Mouse (Mus musculus): Measurements from ENCODE around the gene Otud4. TPM values are rescaled to one million over a fixed set of nuclear protein-coding genes. Genes with fewer than 3 reads are reported as not detected.
"Not testable (repeated sequence)": the region's sequence is repeated elsewhere in the genome, so short reads cannot be mapped to it uniquely, and the experiment has no call there.

The Otud4 gene
- polyA plus RNA-seq, 1 experiment: 20.9 TPM

DNA sequence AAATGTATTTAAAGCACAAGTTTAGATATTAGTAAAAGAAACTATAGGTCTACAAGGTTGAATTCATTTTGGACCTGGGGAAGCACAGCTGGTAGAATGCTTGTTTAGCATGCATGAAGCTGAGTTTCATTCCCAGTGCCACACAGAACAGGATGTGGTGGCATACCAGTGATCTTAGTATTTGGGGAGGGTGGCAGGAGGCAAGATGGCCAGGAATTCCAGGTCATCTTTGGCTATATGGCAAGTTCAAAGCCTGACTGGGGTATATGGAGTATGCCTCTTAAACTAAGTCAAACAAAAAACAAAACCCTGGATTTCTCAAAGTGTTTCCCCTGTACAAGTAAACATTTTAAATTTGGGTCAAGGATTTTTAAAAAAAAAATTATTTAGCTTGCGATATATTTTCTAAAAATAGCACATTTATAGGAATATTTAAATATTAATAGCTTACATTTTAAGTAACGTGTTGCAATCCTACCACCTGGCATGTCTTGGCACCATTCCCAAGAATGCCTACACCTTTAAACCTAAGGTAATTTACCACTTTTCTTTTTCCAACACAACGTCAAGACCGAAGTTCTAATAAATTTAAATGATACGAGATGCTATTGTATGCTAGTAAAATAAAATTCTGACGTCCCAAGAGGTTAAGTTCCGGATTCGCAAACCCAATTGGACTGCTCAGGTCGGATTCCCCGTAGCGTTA, 1.3 kb upstream of the Otud4 start:
- no peak for DNase-seq (ENCODE audit: low read depth in 1 of 2, low spot score in 2 of 2)
- TF ChIP-seq CTCF (IDR thresholded peaks at IDR 0.05; ENCODE audit: extremely low read depth, insufficient read depth, insufficient read length, insufficient replicate concordance) (no peak), POLR2A (IDR thresholded peaks at IDR 0.05; ENCODE audit: low read depth, low read length) (no peak)
- Histone ChIP-seq H3K27me3 (ENCODE audit: control insufficient read depth, insufficient read depth, low read length) (no peaks in the 10 kb centered on the region), H3K27ac (ENCODE audit: insufficient read depth, low read length) (0 out of 2 replicates have a peak overlapping the region, but pooled peaks have one; percentile 87), H3K4me1 (ENCODE audit: control insufficient read depth, insufficient read depth, insufficient read length) (peaks cover 7% of the 10 kb centered on the region), H3K4me3 (ENCODE audit: extremely low read depth, insufficient read depth, insufficient read length) (peak overlapping the region; percentile 72), H3K36me3 (ENCODE audit: control insufficient read depth, insufficient read depth, low read length) (no peaks in the 10 kb centered on the region)
- WGBS: 3% methylated on average over 11 of the region's 11 CpGs

- peaks cover 10% of the 10 kb centered on the region for H3K4me1 ChIP-seq (ENCODE audit: control insufficient read depth, insufficient read depth, insufficient read length)
- H3K27me3 ChIP-seq (ENCODE audit: control insufficient read depth, insufficient read depth, low read length): no peaks in the 10 kb centered on the region
- peak; percentile 95 to 98 for DNase-seq (ENCODE audit: low read depth in 1 of 2, low spot score in 2 of 2)
- peaks cover under 1% of the 10 kb centered on the region for H3K36me3 ChIP-seq (ENCODE audit: control insufficient read depth, insufficient read depth, low read length)
- under 1% methylated on average over 77 of the region's 77 CpGs for WGBS
- H3K27ac ChIP-seq (ENCODE audit: insufficient read depth, low read length): peak overlapping the region; percentile 90
- TF ChIP-seq CTCF (IDR thresholded peaks at IDR 0.05; ENCODE audit: extremely low read depth, insufficient read depth, insufficient read length, insufficient replicate concordance) (no peak), POLR2A (IDR thresholded peaks at IDR 0.05; ENCODE audit: low read depth, low read length) (peak; percentile 60)
- H3K4me3 ChIP-seq (ENCODE audit: extremely low read depth, insufficient read depth, insufficient read length): peak overlapping the region; percentile 80
These were observed 490 bp upstream of the Otud4 start for GRCm38 (mm10) chr8:79638707-79639549.

- Histone ChIP-seq H3K27ac (ENCODE audit: insufficient read depth, low read length) (no peak overlapping the region), H3K27me3 (ENCODE audit: control insufficient read depth, insufficient read depth, low read length) (no peaks in the 10 kb centered on the region), H3K4me3 (ENCODE audit: extremely low read depth, insufficient read depth, insufficient read length) (0 out of 2 replicates have a peak overlapping the region, but pooled peaks have one; percentile 2), H3K4me1 (ENCODE audit: control insufficient read depth, insufficient read depth, insufficient read length) (peaks cover 10% of the 10 kb centered on the region), H3K36me3 (ENCODE audit: control insufficient read depth, insufficient read depth, low read length) (peaks cover 11% of the 10 kb centered on the region)
- no peak for DNase-seq (ENCODE audit: low read depth in 1 of 2, low spot score in 2 of 2)
- TF ChIP-seq CTCF (IDR thresholded peaks at IDR 0.05; ENCODE audit: extremely low read depth, insufficient read depth, insufficient read length, insufficient replicate concordance) (no peak), POLR2A (IDR thresholded peaks at IDR 0.05; ENCODE audit: low read depth, low read length) (no peak)
- 7% methylated on average over 1 of the region's 1 CpGs for WGBS
These were observed 1.7 kb downstream of the Otud4 start for GRCm38 (mm10) chr8:79641119-79641518.

GRCm38 (mm10) chr8:79649569-79649968, 10.2 kb downstream of the Otud4 start:
- H3K4me3 ChIP-seq (ENCODE audit: extremely low read depth, insufficient read depth, insufficient read length): no peak overlapping the region
- H3K4me1 ChIP-seq (ENCODE audit: control insufficient read depth, insufficient read depth, insufficient read length): no peaks in the 10 kb centered on the region
- no peaks in the 10 kb centered on the region for H3K27me3 ChIP-seq (ENCODE audit: control insufficient read depth, insufficient read depth, low read length)
- H3K36me3 ChIP-seq (ENCODE audit: control insufficient read depth, insufficient read depth, low read length): peaks cover 8% of the 10 kb centered on the region
- DNase-seq (ENCODE audit: low read depth in 1 of 2, low spot score in 2 of 2): no peak
- 91% methylated on average over 4 of the region's 4 CpGs for whole genome bisulfite sequencing
- TF ChIP-seq CTCF (IDR thresholded peaks at IDR 0.05; ENCODE audit: extremely low read depth, insufficient read depth, insufficient read length, insufficient replicate concordance) (no peak), POLR2A (IDR thresholded peaks at IDR 0.05; ENCODE audit: low read depth, low read length) (no peak)
- no peak overlapping the region for H3K27ac ChIP-seq (ENCODE audit: insufficient read depth, low read length)

DNA sequence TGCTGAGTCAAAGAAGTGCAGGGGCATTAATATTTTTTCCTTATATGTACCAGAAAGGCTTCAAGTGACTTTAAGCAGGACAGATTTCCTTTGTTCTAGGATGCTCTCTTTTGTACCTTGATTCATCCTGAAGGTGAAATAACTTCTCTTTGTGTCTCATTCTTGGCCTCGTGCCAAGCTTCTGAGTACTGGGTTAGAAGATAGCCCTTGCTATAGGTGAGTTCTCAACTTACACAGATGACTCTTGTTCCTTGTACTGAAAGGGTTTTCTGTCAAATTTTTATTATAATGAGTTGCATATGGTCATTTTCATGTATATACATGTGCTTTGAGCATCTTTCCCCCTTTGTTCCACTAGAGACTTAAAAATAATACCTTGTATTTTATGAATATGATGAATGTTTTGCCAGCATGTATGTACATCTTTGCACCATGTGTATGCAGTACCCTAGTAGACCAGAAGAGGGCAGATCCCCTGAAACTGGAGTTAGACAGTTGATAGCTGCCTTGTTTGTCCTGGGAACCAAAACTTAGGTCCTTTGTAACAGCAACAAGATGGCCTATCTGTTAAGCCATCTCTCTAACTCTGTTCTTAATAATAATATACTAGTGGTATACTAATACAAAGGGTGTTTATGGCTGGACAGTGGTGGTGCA, 10.9 kb downstream of the Otud4 start:
- H3K36me3 ChIP-seq (ENCODE audit: control insufficient read depth, insufficient read depth, low read length): peaks cover 7% of the 10 kb centered on the region
- TF ChIP-seq POLR2A (IDR thresholded peaks at IDR 0.05; ENCODE audit: low read depth, low read length): no peak
- TF ChIP-seq CTCF (IDR thresholded peaks at IDR 0.05; ENCODE audit: extremely low read depth, insufficient read depth, insufficient read length, insufficient replicate concordance): no peak
- no peak overlapping the region for H3K4me3 ChIP-seq (ENCODE audit: extremely low read depth, insufficient read depth, insufficient read length)
- no peaks in the 10 kb centered on the region for H3K27me3 ChIP-seq (ENCODE audit: control insufficient read depth, insufficient read depth, low read length)
- no peak overlapping the region for H3K27ac ChIP-seq (ENCODE audit: insufficient read depth, low read length)
- WGBS: 89% methylated on average over 1 of the region's 1 CpGs
- DNase-seq (ENCODE audit: low read depth in 1 of 2, low spot score in 2 of 2): peak; percentile 10 to 19
- no peaks in the 10 kb centered on the region for H3K4me1 ChIP-seq (ENCODE audit: control insufficient read depth, insufficient read depth, insufficient read length)

DNA sequence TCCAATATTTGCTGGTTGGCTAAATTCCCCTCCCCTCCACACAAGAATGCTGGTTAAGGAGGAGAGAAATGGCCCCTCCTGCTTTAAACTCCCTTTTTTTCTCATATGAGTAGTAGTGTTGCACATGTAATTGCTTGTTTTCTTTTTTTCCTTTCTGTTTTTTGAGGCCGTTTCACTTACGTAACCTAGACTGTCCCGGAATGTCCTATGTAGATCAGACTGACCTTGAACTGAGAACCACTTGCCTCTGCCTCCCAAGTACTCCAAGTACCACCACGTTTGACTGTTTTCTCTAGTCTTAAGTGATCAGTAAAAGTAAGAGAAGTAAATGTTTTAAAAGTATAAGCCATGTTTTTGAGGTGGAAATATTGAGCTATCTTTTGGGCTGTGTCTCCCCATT, 14.3 kb downstream of the Otud4 start:
- H3K27ac ChIP-seq (ENCODE audit: insufficient read depth, low read length): no peak overlapping the region
- H3K27me3 ChIP-seq (ENCODE audit: control insufficient read depth, insufficient read depth, low read length): no peaks in the 10 kb centered on the region
- WGBS: 94% methylated on average over 4 of the region's 4 CpGs
- TF ChIP-seq CTCF (IDR thresholded peaks at IDR 0.05; ENCODE audit: extremely low read depth, insufficient read depth, insufficient read length, insufficient replicate concordance) (no peak), POLR2A (IDR thresholded peaks at IDR 0.05; ENCODE audit: low read depth, low read length) (no peak)
- peaks cover 6% of the 10 kb centered on the region for H3K36me3 ChIP-seq (ENCODE audit: control insufficient read depth, insufficient read depth, low read length)
- no peak for DNase-seq (ENCODE audit: low read depth in 1 of 2, low spot score in 2 of 2)
- H3K4me1 ChIP-seq (ENCODE audit: control insufficient read depth, insufficient read depth, insufficient read length): no peaks in the 10 kb centered on the region
- H3K4me3 ChIP-seq (ENCODE audit: extremely low read depth, insufficient read depth, insufficient read length): no peak overlapping the region

DNA sequence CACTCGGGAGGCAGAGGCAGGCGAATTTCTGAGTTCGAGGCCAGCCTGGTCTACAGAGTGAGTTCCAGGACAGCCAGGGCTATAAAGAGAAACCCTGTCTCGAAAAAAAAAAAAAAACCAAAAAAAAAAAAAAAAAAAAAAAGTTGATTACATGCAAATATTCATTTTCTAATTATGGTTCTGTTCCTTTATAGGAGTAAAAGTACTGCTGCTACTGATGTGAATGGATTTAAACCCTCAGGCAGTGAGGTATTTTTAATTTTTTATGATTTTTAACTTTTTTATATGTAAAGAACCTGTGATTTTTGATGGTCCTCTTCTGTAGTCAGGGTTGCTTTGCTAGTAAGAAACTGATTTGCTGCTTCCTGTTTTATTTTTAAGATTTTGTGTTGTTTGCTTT, 19.3 kb downstream of the Otud4 start:
- not testable (repeated sequence) for H3K27ac ChIP-seq (ENCODE audit: insufficient read depth, low read length); H3K4me1 ChIP-seq (ENCODE audit: control insufficient read depth, insufficient read depth, insufficient read length); H3K27me3 ChIP-seq (ENCODE audit: control insufficient read depth, insufficient read depth, low read length); H3K4me3 ChIP-seq (ENCODE audit: extremely low read depth, insufficient read depth, insufficient read length); DNase-seq (ENCODE audit: low read depth in 1 of 2, low spot score in 2 of 2)
- peaks cover 19% of the 10 kb centered on the region for H3K36me3 ChIP-seq (ENCODE audit: control insufficient read depth, insufficient read depth, low read length)
- WGBS: 72% methylated on average over 4 of the region's 4 CpGs

All from spleen, adult 2 months (tissue).